Comparison of ENCODE assay signal across 16 mouse cellular contexts in genomic region chr5:138977759-138978158, GRCm38 (mm10). TPM values are rescaled to one million over a fixed set of nuclear protein-coding genes. Genes with fewer than 3 reads are reported as not detected.
DNase-seq lines count a peak whose midpoint lies in the region; ATAC-seq and TF ChIP-seq lines count a peak whose summit lies in the region.
"Had no signal": no experiment of that assay in that cellular context is flagged by ENCODE, and none has a peak within 500 bp of the region (broad histone marks: within the 10 kb centered on the region; RNA-seq: fewer than 3 reads in every experiment).

No protein-coding gene starts in this region.

- DNase-seq in gastrocnemius, adult 18-20 months (ENCODE audit: low spot score) = peak; percentile 49
- no peak for DNase-seq in gastrocnemius, postnatal 10 days
- DNase-seq in kidney, postnatal 14 days = no peak
- DNase-seq in lung, postnatal 0 days (ENCODE audit: low spot score) = peak; percentile 49
- DNase-seq in cerebellum, adult 18-20 months = no peak
- DNase-seq in cerebellum, adult 9-10 months = no peak
- DNase-seq: right cerebral cortex, adult 18-20 months; spleen, adult 18-20 months; thymus, postnatal 14 days had no signal

- peaks cover 16% of the 10 kb centered on the region for H3K4me1 ChIP-seq in kidney, embryonic 14.5 days (ENCODE audit: control insufficient read depth, insufficient read depth, low read length)
- H3K4me1 ChIP-seq in E14TG2a.4 (replicated peaks; ENCODE audit: low read depth, low read length) = peaks cover 93% of the 10 kb centered on the region
- H3K4me1 ChIP-seq in lung, postnatal 0 days (ENCODE audit: insufficient read depth, low read depth, low read length) = peaks cover 5% of the 10 kb centered on the region; the same call in 1 of the 2 replicates
- H3K4me1 ChIP-seq: hindbrain, embryonic 13.5 days; neural tube, embryonic 15.5 days had no signal

- WGBS in kidney, embryonic 14.5 days = 22% methylated on average over 3 of the region's 3 CpGs
- 20% methylated on average over 3 of the region's 3 CpGs for WGBS in lung, postnatal 0 days

- no peak for TF ChIP-seq CTCF in E14TG2a.4 (conservative IDR thresholded peaks at IDR 0.05; ENCODE audit: low read length)
- TF ChIP-seq CTCF in lung, postnatal 0 days (IDR thresholded peaks at IDR 0.05) = no peak

- H3K27ac ChIP-seq in kidney, embryonic 14.5 days (ENCODE audit: low read depth, low read length) = no peak overlapping the region
- 0 out of 2 replicates have a peak overlapping the region, but pooled peaks have one; percentile 32 for H3K27ac ChIP-seq in lung, postnatal 0 days (ENCODE audit: low read length)
- H3K27ac ChIP-seq: hindbrain, embryonic 13.5 days; neural tube, embryonic 15.5 days; stomach, postnatal 0 days had no signal

- H3K9ac ChIP-seq in kidney, embryonic 14.5 days (ENCODE audit: low read depth, low read length) = no peak overlapping the region
- H3K9ac ChIP-seq in lung, postnatal 0 days (replicated peaks; ENCODE audit: low read depth) = no peak overlapping the region
- H3K9ac ChIP-seq: hindbrain, embryonic 13.5 days; neural tube, embryonic 15.5 days had no signal

- peak; percentile 29; the same call in 1 of the 2 replicates for ATAC-seq in kidney, embryonic 14.5 days (ENCODE audit: low FRiP score, low TSS enrichment)
- peak; percentile 77 for ATAC-seq in lung, postnatal 0 days

- H3K36me3 ChIP-seq in kidney, embryonic 14.5 days (ENCODE audit: control insufficient read depth, insufficient read depth, low read length) = peaks cover 27% of the 10 kb centered on the region; the same call in 1 of the 2 replicates
- H3K36me3 ChIP-seq in E14TG2a.4 (ENCODE audit: insufficient read depth, low read length) = peaks cover 84% of the 10 kb centered on the region
- 0 out of 2 replicates have a peak, but pooled peaks cover 1% of the 10 kb centered on the region for H3K36me3 ChIP-seq in lung, postnatal 0 days (ENCODE audit: insufficient read depth, low read length)
- H3K36me3 ChIP-seq: hindbrain, embryonic 13.5 days had no signal

- H3K9me3 ChIP-seq in kidney, embryonic 14.5 days (ENCODE audit: control insufficient read depth, low read length) = no peaks in the 10 kb centered on the region
- peaks cover 8% of the 10 kb centered on the region; the same call in 1 of the 2 replicates for H3K9me3 ChIP-seq in E14TG2a.4 (ENCODE audit: low read length)
- no peaks in the 10 kb centered on the region for H3K9me3 ChIP-seq in lung, postnatal 0 days (ENCODE audit: low read length)
- H3K9me3 ChIP-seq: hindbrain, embryonic 13.5 days; neural tube, embryonic 15.5 days had no signal

- H3K27me3 ChIP-seq in kidney, embryonic 14.5 days (ENCODE audit: control insufficient read depth, insufficient read depth, low read length) = no peaks in the 10 kb centered on the region
- H3K27me3 ChIP-seq in E14TG2a.4 (ENCODE audit: insufficient read depth, low read length) = no peaks in the 10 kb centered on the region
- H3K27me3 ChIP-seq in lung, postnatal 0 days (replicated peaks; ENCODE audit: insufficient read depth, low read length) = no peaks in the 10 kb centered on the region
- H3K27me3 ChIP-seq: hindbrain, embryonic 13.5 days; neural tube, embryonic 15.5 days had no signal

- H3K4me3 ChIP-seq in kidney, embryonic 14.5 days (ENCODE audit: low read length) = no peak overlapping the region
- H3K4me3 ChIP-seq in E14TG2a.4 (replicated peaks; ENCODE audit: low read length) = peak overlapping the region; percentile 24; the same call in 1 of the 2 replicates
- no peak overlapping the region for H3K4me3 ChIP-seq in lung, postnatal 0 days (ENCODE audit: low read depth, low read length)
- H3K4me3 ChIP-seq: hindbrain, embryonic 13.5 days; neural tube, embryonic 15.5 days had no signal

- peak; percentile 65; the same call in 1 of the 2 replicates for TF ChIP-seq EP300 in lung, postnatal 0 days (IDR thresholded peaks at IDR 0.05)

- no peak overlapping the region for H3K4me2 ChIP-seq in kidney, embryonic 14.5 days (replicated peaks; ENCODE audit: low read depth, low read length)
- H3K4me2 ChIP-seq in lung, postnatal 0 days (replicated peaks; ENCODE audit: low read depth, low read length) = no peak overlapping the region
- H3K4me2 ChIP-seq: heart, embryonic 11.5 days; hindbrain, embryonic 13.5 days; midbrain, embryonic 11.5 days; neural tube, embryonic 15.5 days had no signal

RNA-seq across cellular contexts. Expression of gene Pdgfa, which starts 19.4 kb away (rescaled TPM):
- total RNA-seq in gastrocnemius, adult 18-20 months (2021) = 10 to 100 TPM; 18.8 to 22.9 TPM
- total RNA-seq in gastrocnemius, postnatal 10 days (2021) = 10 to 100 TPM; 20.1 to 33.5 TPM
- polyA plus RNA-seq in kidney, embryonic 14.5 days (2014; fragmentation: Nextera tagmentation; extraction: Ambion mirVana) = 57.7 and 70.2 TPM in 2 replicates
- 108 and 114 TPM in 2 replicates for polyA plus RNA-seq in lung, postnatal 0 days (2015; fragmentation: Nextera tagmentation; extraction: Ambion mirVana)

Comparison
In these comparisons a context has a peak if more than half of its experiments do, and no peak if none do; other contexts are left out.
1. DNase-seq: peak in gastrocnemius, adult 18-20 months (single experiment) and lung, postnatal 0 days (single experiment); none in gastrocnemius, postnatal 10 days (single experiment), kidney, postnatal 14 days (single experiment), cerebellum, adult 18-20 months (0 of 2) and cerebellum, adult 9-10 months (single experiment).